Mouse (Mus musculus): ENCODE data around the gene Dnmt3l.
"Not testable (repeated sequence)": the region's sequence is repeated elsewhere in the genome, so short reads cannot be mapped to it uniquely, and the experiment has no call there.

Dnmt3l gene

DNA sequence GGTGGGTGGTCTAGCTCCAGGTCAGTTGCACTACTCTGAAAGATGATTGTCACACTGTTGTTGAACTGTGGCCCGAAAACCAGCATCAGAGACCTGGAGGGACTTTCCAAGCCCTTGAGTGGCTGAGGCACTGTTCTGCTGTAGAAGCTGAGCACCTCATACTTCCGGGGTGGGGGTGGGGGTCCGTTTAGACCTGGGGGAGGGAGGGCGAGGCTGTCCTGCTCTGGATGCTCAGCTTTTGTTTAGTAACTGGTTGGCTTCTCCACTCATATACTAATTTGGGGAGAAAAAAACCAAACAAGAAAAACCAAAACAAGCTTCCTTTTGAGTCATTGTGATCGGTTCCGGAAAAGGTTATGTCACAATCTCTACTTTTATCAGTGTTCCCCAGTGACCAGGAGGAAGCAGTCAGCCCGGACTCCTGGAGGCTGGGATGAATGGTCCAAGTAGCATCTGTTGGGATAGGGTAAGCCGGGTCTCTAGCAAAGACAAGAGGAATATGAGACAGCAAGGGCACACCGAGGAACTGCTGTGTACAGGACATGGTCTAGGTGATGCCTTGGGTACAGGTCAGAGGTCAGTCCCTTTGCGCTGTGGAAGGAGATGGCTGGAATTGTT lies 44.8 kb downstream of the Dnmt3l start:
- no peak for DNase-seq (ENCODE audit: low spot score)

GRCm38 (mm10) chr10:78087101-78087511 lies 45.4 kb downstream of the Dnmt3l start:
- DNase-seq (ENCODE audit: low spot score), result no peak

DNA sequence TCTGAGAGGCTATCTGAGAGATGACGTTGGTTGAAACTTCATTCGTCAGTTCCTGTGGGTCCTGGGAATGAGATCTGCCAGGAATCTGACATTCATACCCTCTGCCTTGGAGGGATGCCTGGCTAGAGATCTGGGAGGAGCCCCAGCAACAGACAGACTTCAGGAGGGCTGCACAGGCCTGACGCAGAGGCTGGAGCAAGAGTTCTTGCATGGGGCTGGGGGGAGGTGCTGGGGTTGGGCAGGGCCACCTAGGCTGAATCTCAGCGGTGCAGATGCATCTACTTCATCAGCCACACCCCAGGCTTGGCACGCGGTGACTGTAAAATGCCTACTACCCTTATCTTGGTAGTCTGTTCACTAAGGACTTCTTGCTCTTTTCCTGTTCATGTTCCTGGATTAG lies 48.5 kb downstream of the Dnmt3l start:
- no peak for DNase-seq (ENCODE audit: low spot score)

DNA sequence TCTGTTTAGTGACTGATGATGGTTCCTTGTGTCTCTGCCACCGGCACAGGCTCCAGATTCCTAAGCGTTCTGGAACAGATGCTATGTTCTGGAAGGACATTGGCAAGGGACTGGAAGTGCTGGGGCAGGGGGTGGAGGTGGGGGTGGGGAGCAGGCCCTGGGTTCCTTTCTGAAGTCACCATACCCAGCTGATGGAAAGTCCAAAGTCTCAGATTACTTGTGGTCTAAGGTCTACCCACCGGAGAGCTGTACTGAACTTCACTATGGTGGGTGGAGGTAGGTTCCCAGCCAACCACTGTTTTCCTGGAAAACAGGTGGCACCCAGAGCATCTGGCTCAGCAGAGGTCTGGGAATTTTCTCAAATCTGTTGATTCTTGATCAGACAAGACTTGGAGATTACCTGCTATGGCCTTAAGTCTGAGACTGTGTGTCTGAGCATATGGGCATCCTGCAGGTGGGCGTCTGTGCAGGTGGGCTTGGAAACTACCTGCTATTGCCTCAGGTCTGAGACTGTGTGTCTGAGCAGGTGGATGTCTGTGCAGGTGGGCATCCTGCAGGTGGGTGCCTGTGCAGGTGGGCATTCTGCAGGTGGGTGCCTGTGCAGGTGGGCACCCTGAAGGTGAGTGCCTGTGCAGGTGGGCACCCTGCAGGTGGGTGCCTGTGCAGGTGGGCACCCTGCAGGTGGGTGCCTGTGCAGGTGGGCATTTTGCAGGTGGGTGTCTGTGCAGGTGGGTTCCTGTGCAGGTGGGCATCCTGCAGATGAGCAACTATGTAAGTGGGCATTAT lies 49.2 kb downstream of the Dnmt3l start:
- DNase-seq (ENCODE audit: low spot score), result no peak

DNA sequence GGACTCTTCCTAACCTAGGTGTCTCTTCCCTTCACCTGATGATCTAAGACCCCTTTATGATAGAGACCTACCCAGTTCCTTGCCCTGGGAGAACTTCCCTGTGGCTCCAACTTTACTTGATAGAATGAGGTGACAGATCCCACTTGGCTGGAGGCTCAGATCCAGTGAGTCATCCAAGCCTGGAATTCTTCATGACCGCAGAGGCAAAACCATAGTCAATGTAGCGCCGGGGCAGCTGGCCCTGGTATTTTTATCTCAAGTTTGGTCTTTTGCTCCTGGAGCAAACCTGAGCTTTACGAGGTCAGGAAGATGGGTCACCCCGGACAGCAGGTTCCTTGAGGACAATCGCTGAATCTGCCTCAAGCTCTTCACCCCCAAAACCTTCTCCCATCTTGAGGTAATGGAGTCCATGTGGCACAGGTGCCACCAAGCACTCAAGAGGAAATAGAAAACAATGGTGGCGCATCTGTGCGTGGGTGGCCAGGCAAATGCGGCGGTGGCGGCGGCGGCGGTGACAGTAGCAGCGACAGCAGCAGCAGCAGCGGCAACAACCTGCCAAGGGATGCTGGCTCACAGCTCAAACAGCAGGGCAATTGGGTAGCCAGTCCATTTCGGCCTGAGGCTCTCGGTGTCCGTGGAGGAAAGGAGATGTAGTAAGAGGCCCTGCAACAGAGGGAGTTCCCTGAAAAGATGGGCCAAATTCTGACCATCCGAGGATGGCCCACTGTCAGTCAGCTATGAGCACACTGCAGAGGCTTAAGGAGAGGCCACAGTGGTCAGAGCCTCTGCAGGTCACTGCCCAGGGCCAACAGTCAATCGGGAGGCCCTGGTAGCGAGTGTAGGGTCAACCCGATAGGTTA lies 50.3 kb downstream of the Dnmt3l start:
- no peak for DNase-seq (ENCODE audit: low spot score)

DNA sequence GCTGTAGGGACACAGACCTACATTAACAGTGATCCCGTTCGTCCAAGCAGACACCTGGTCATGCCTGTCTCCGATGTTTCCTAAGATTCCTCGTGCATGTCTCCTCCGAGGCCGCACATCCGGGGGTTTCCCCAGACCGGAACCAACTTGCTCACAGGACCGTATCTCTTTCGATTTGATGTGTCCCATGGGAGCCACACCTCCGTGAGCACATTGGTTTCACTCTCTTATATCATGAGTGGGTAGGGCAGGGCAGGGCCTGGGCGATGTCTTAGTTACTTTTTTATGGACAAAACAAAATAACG lies 50.9 kb downstream of the Dnmt3l start:
- DNase-seq (ENCODE audit: low spot score), result no peak

DNA sequence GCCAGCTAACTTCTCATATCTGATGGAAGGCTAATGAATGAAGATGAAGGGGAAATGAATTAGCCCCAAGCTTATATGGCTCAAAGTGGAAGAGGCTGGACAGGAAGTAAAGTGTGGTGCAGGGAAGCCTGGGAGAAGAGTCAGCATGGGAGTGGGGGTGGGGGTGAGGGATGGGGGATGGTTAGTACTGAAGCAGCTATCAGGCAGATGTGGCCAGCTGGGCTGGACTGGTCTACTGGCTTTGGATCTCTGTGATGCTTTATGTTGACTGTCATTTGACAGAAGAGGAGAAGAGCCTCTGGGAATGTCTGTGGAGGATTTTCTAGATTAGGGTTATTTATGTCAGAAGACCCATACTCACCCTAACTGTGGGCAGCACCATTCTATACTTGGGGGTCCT lies 53.5 kb downstream of the Dnmt3l start:
- no peak for DNase-seq (ENCODE audit: low spot score)

GRCm38 (mm10) chr10:78095954-78096931 lies 54.5 kb downstream of the Dnmt3l start:
- DNase-seq (ENCODE audit: low spot score), result peak; percentile 53

- DNase-seq (ENCODE audit: low spot score), result not testable (repeated sequence)
Observed at GRCm38 (mm10) chr10:78099860-78100259, 58.1 kb downstream of the Dnmt3l start.

GRCm38 (mm10) chr10:78100989-78101780 lies 59.4 kb downstream of the Dnmt3l start:
- no peak for DNase-seq (ENCODE audit: low spot score)

GRCm38 (mm10) chr10:78104555-78105490 lies 63.1 kb downstream of the Dnmt3l start:
- DNase-seq (ENCODE audit: low spot score), result peak; percentile 57

- DNase-seq (ENCODE audit: low spot score), result no peak
Observed at GRCm38 (mm10) chr10:78105548-78105947, 63.8 kb downstream of the Dnmt3l start.
